Mouse (Mus musculus): ENCODE data around the gene Lsm3. TPM values are rescaled to one million over a fixed set of nuclear protein-coding genes. Genes with fewer than 3 reads are reported as not detected.
"Not testable (repeated sequence)": the region's sequence is repeated elsewhere in the genome, so short reads cannot be mapped to it uniquely, and the experiment has no call there.

Gene Lsm3
- 10 to 100 TPM; 37.0 to 41.9 TPM for total RNA-seq (2021)
- long read RNA-seq, experiment 1, transcript Lsm3-201 (4 exons, 743 nt), result major isoform, 20 of 23 reads
- long read RNA-seq, experiment 1, partial matches to known transcripts, result 1 of 23 reads
- long read RNA-seq, experiment 1, other reads (novel, unspliced or antisense), result 1 of 23 reads
- long read RNA-seq, experiment 2, transcript Lsm3-201 (4 exons, 743 nt), result major isoform, 20 of 21 reads
- long read RNA-seq, experiment 2, partial matches to known transcripts, result 0 of 21 reads
- long read RNA-seq, experiment 2, other reads (novel, unspliced or antisense), result 1 of 21 reads

- intact Hi-C loops (cut with DNase I; ENCODE audit: low total_unique reads), result no loop called here
- peak; percentile 95 for DNase-seq
Observed at GRCm38 (mm10) chr6:91515545-91516449, at the start of gene Lsm3, which contains the start of gene Xpc. Lsm3 (plus strand) TSS chr6:91515928. Xpc (minus strand) TSS chr6:91515888.

GRCm38 (mm10) chr6:91467106-91467505 lies 48.6 kb upstream of the Lsm3 start:
- DNase-seq, result no peak
- intact Hi-C loops (cut with DNase I; ENCODE audit: low total_unique reads), result no loop called here

GRCm38 (mm10) chr6:91470712-91471111 lies 45.0 kb upstream of the Lsm3 start:
- DNase-seq, result no peak
- intact Hi-C loops (cut with DNase I; ENCODE audit: low total_unique reads), result no loop called here

GRCm38 (mm10) chr6:91471427-91471826 lies 44.3 kb upstream of the Lsm3 start:
- intact Hi-C loops (cut with DNase I; ENCODE audit: low total_unique reads); DNase-seq: not testable (repeated sequence)

GRCm38 (mm10) chr6:91472319-91472718 lies 43.4 kb upstream of the Lsm3 start:
- DNase-seq, result no peak
- intact Hi-C loops (cut with DNase I; ENCODE audit: low total_unique reads), result no loop called here

- DNase-seq, result peak; percentile 98
- intact Hi-C loops (cut with DNase I; ENCODE audit: low total_unique reads), result no loop called here
Observed at GRCm38 (mm10) chr6:91472868-91473804, 42.6 kb upstream of the Lsm3 start, which contains the start of the genes Chchd4 and Tmem43. Chchd4 (minus strand) TSS chr6:91473546. Tmem43 (plus strand) TSS chr6:91473703.

GRCm38 (mm10) chr6:91473805-91474440 lies 41.8 kb upstream of the Lsm3 start:
- no peak for DNase-seq
- intact Hi-C loops (cut with DNase I; ENCODE audit: low total_unique reads), result no loop called here

GRCm38 (mm10) chr6:91474441-91475190 lies 41.1 kb upstream of the Lsm3 start:
- DNase-seq, result peak; percentile 52
- intact Hi-C loops (cut with DNase I; ENCODE audit: low total_unique reads), result no loop called here

- DNase-seq, result no peak
- intact Hi-C loops (cut with DNase I; ENCODE audit: low total_unique reads), result no loop called here
Observed at GRCm38 (mm10) chr6:91476541-91476940, 39.2 kb upstream of the Lsm3 start.

GRCm38 (mm10) chr6:91483371-91483770 lies 32.4 kb upstream of the Lsm3 start:
- intact Hi-C loops (cut with DNase I; ENCODE audit: low total_unique reads), result no loop called here
- DNase-seq, result peak; percentile 32

GRCm38 (mm10) chr6:91486736-91487453 lies 28.8 kb upstream of the Lsm3 start:
- intact Hi-C loops (cut with DNase I; ENCODE audit: low total_unique reads), result no loop called here
- DNase-seq, result no peak

- intact Hi-C loops (cut with DNase I; ENCODE audit: low total_unique reads), result no loop called here
- DNase-seq, result no peak
Observed at GRCm38 (mm10) chr6:91488496-91489212, 27.1 kb upstream of the Lsm3 start.

- intact Hi-C loops (cut with DNase I; ENCODE audit: low total_unique reads), result no loop called here
- DNase-seq, result peak; percentile 30
Observed at GRCm38 (mm10) chr6:91489872-91490271, 25.9 kb upstream of the Lsm3 start.

- no peak for DNase-seq
- intact Hi-C loops (cut with DNase I; ENCODE audit: low total_unique reads), result no loop called here
Observed at GRCm38 (mm10) chr6:91491004-91491403, 24.7 kb upstream of the Lsm3 start.

GRCm38 (mm10) chr6:91493053-91493452 lies 22.7 kb upstream of the Lsm3 start:
- DNase-seq, result no peak
- intact Hi-C loops (cut with DNase I; ENCODE audit: low total_unique reads), result no loop called here

GRCm38 (mm10) chr6:91494526-91494925 lies 21.2 kb upstream of the Lsm3 start:
- intact Hi-C loops (cut with DNase I; ENCODE audit: low total_unique reads), result no loop called here
- no peak for DNase-seq

- intact Hi-C loops (cut with DNase I; ENCODE audit: low total_unique reads), result no loop called here
- DNase-seq, result no peak
Observed at GRCm38 (mm10) chr6:91503302-91503701, 12.4 kb upstream of the Lsm3 start.
